Mouse (Mus musculus) heart, adult 2 months (tissue): Measurements from ENCODE around the gene Svs1. TPM values are rescaled to one million over a fixed set of nuclear protein-coding genes. Genes with fewer than 3 reads are reported as not detected.
"Not testable (repeated sequence)": the region's sequence is repeated elsewhere in the genome, so short reads cannot be mapped to it uniquely, and the experiment has no call there.

Experiments
- DNase-seq, 2 experiments: peaks; one replicate each; pipeline ENCODE4 v3.0.0; 2021
- H3K27ac ChIP-seq: fragments of 200-600 bp; 2 replicates; pipeline ENCODE4 v1.8.1; 2022
- H3K27me3 ChIP-seq: fragments of 200-500 bp; 2 replicates; pipeline ENCODE4 v1.6.1; 2012; ENCODE audit warnings: mild to moderate bottlenecking, low read length, inconsistent platforms, mixed read lengths; ENCODE audit not compliant: control insufficient read depth, insufficient read depth
- H3K36me3 ChIP-seq: fragments of 200-500 bp; 2 replicates; pipeline ENCODE4 v1.6.1; 2012; ENCODE audit warnings: low read length, inconsistent platforms; ENCODE audit not compliant: control insufficient read depth, insufficient read depth
- H3K4me1 ChIP-seq: fragments of 200-500 bp; 2 replicates; pipeline ENCODE4 v1.6.1; 2011; ENCODE audit warnings: low read length; ENCODE audit not compliant: control insufficient read depth, insufficient read depth
- H3K4me3 ChIP-seq: fragments of 200-600 bp; 2 replicates; pipeline ENCODE4 v1.8.1; 2022
- H3K79me2 ChIP-seq: fragments of 200-500 bp; replicated peaks from 2 replicates; pipeline ENCODE4 v1.6.1; 2012; ENCODE audit warnings: mild to moderate bottlenecking, inconsistent platforms, low read length, moderate library complexity, mixed read lengths; ENCODE audit not compliant: control insufficient read depth, insufficient read depth
- H3K9ac ChIP-seq: fragments of 200-500 bp; 2 replicates; pipeline ENCODE4 v1.6.1; 2012; ENCODE audit warnings: low read depth, mild to moderate bottlenecking, control low read depth, inconsistent platforms, low read length, mixed read lengths
- CTCF ChIP-seq: fragments of 200-600 bp; IDR thresholded peaks from 2 replicates; pipeline ENCODE4 v1.8.1; 2022; ENCODE audit warnings: antibody characterized with exemption, mild to moderate bottlenecking, moderate library complexity
- EP300 ChIP-seq: fragments of 200-500 bp; IDR thresholded peaks from 2 replicates; pipeline ENCODE4 v1.6.1; 2011; ENCODE audit warnings: low read depth, low read length, control low read depth; ENCODE audit not compliant: insufficient read depth
- POLR2A ChIP-seq: fragments of 200-500 bp; IDR thresholded peaks from 2 replicates; pipeline ENCODE4 v1.6.1; 2011; ENCODE audit warnings: mild to moderate bottlenecking, low read depth, low read length, control low read depth; ENCODE audit not compliant: insufficient read depth
- WGBS: fragments of 180-500 bp; shearing (Covaris S2); methylation state at CpG from one replicate; pipeline ENCODE4 v1.1.7; 2018; 5-methylcytosine and 5-hydroxymethylcytosine counted together
- intact Hi-C: fragments of 180-260 bp; cut with DNase I; formaldehyde crosslinking; loops from one replicate; pipeline ENCODE4 v1.15.1; 2025
- polyA plus RNA-seq: library from polyadenylated mRNA; depleted of rRNA; stranded (reverse); fragments of >200 nt; gene quantifications from 2 replicates; pipeline ENCODE4 v1.2.3, GENCODE M21; 2012
- total RNA-seq, 2 experiments: library from RNA; stranded (reverse); gene quantifications; 2 replicates each; pipeline ENCODE4 v1.2.3; 2021

Svs1 gene
- total and polyA plus RNA-seq, 3 experiments: not detected

DNA sequence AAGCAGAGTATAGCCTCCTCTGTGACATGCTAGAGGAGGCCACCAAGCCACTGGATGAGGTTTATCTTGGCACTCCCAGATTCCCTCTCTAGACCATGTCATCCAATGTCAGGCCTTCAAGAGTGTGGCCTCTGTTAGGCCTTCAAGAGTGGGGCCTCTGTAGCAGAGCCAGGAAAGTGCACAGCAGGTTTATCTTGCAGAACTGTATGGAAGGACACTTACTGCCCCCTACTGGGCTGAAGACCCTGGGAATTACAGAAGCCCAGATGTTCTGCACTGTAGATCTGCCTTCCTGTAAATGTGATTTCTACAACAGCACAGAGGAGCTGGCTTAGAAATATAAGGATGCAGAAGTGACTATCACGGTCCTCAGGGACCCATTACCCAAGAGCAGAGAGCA is 31.7 kb upstream of the Svs1 start:
- DNase-seq: peak; percentile 14 to 24

DNA sequence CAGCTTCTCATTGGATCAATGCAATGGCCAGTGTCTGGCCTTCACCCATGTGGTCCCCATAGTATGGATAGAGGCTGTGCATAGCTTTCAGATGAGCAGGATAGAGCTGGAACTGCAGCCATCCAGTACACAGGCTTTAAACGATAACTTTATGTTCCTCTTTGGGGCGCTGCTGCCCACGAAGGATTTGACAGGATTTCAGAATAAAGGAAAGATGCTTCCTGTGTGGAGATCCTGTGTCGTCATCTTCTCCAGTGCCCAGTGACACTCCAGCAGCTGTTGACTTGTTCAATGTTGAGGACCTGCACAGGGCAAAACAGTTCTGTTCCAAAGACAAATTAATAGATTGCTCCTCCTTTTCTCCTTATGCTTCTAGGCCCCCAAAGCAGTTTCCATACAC is 29.9 kb upstream of the Svs1 start:
- H3K4me1 ChIP-seq: no peaks in the 10 kb centered on the region
- H3K4me3 ChIP-seq: no peak overlapping the region
- no peaks in the 10 kb centered on the region for H3K36me3 ChIP-seq
- TF ChIP-seq CTCF: no peak
- TF ChIP-seq POLR2A: no peak
- no peak for TF ChIP-seq EP300
- no peaks in the 10 kb centered on the region for H3K79me2 ChIP-seq
- no peak overlapping the region for H3K27ac ChIP-seq
- intact Hi-C loops: no loop called here
- no peak overlapping the region for H3K9ac ChIP-seq
- H3K27me3 ChIP-seq: no peaks in the 10 kb centered on the region
- 65% methylated on average over 4 of the region's 4 CpGs for WGBS
- DNase-seq: peak in 1 of 2 experiments; percentile 5

More for the DNA sequence above, 31.7 kb upstream of the Svs1 start:
- no peak overlapping the region for H3K27ac ChIP-seq
- H3K79me2 ChIP-seq: no peaks in the 10 kb centered on the region
- 44% methylated on average over 1 of the region's 1 CpGs for WGBS
- intact Hi-C loops: loop anchor here (1.0 to 5.0 kb wide), 2 partner anchors 93 to 137 kb away; no protein-coding TSS in a partner anchor
- H3K36me3 ChIP-seq: no peaks in the 10 kb centered on the region
- H3K9ac ChIP-seq: no peak overlapping the region
- TF ChIP-seq CTCF (peak; percentile 69), POLR2A (no peak)
- H3K4me3 ChIP-seq: no peak overlapping the region
- no peaks in the 10 kb centered on the region for H3K27me3 ChIP-seq
- no peaks in the 10 kb centered on the region for H3K4me1 ChIP-seq

DNA sequence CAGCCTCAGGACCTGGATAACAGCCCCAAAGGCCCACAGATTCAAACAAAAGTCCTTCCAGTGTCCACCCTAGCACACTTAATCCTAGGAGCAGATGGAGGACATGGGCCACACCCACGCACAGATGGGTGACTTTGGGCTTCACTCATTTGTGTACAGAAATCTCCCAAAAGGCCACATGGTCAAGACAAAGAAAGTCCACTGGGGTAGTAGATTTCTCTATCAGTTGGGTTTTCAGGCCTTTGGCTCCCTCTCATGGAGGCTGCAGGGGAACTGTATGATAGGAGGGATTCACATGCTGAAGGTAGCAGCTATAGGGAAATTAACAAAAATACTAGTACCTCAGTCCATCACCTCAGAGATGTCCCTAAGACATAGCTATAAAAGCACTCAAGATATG is 28.6 kb upstream of the Svs1 start:
- TF ChIP-seq CTCF (peak; percentile 44), EP300 (no peak)

DNA sequence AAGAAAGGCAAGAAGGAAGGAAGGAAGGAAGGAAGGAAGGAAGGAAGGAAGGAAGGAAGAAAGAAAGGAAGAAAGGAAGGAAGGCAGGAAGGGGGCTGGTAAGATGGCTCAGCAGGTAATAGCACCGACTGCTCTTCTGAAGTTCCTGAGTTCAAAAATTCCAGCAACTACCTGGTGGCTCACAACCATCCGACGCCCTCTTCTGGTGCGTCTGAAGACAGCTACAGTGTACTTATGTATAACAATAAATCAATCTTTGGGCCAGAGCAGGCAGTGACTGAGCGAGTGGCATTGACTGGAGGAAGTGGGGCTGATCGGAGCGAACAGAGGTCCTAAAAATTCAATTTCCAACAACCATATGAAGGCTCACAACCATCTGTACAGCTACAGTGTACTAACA is 27.5 kb upstream of the Svs1 start:
- H3K79me2 ChIP-seq, intact Hi-C loops, H3K27ac ChIP-seq, H3K4me3 ChIP-seq, H3K9ac ChIP-seq, H3K36me3 ChIP-seq, H3K27me3 ChIP-seq, H3K4me1 ChIP-seq: not testable (repeated sequence)
- DNase-seq: peak in 1 of 2 experiments; percentile 3
- TF ChIP-seq CTCF: peak; percentile 41
- WGBS: 38% methylated on average over 7 of the region's 7 CpGs

More for the DNA sequence above, 28.6 kb upstream of the Svs1 start:
- WGBS: 71% methylated on average over 1 of the region's 1 CpGs
- intact Hi-C loops: no loop called here
- no peaks in the 10 kb centered on the region for H3K79me2 ChIP-seq
- no peak overlapping the region for H3K27ac ChIP-seq
- no peak overlapping the region for H3K9ac ChIP-seq
- H3K4me3 ChIP-seq: no peak overlapping the region
- no peaks in the 10 kb centered on the region for H3K4me1 ChIP-seq
- H3K36me3 ChIP-seq: no peaks in the 10 kb centered on the region
- no peaks in the 10 kb centered on the region for H3K27me3 ChIP-seq
- peak in 1 of 2 experiments; percentile 8 for DNase-seq

DNA sequence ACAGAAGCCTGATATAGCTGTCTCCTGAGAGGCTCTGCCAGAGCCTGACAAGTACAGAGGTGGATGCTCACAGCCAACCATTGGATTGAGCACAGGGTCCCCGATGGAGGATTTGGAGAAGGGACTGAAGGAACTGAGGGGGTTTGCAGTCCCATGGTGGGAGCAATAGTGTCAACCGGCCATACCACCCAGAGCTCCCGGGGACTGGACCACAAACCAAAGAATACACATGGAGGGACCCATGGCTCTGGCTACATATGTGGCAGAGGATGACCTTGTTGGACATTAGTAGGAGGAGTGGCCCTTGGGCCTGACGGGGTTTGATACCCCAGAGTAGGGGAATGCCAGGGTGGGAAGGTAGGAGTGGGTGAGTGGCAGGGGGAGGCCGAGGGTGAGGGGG is 20.0 kb upstream of the Svs1 start:
- WGBS: 76% methylated on average over 5 of the region's 5 CpGs
- H3K4me1 ChIP-seq, H3K9ac ChIP-seq, H3K79me2 ChIP-seq, H3K4me3 ChIP-seq, H3K27ac ChIP-seq, intact Hi-C loops, H3K36me3 ChIP-seq, H3K27me3 ChIP-seq: not testable (repeated sequence)
- peak in 1 of 2 experiments; percentile 5 for DNase-seq

DNA sequence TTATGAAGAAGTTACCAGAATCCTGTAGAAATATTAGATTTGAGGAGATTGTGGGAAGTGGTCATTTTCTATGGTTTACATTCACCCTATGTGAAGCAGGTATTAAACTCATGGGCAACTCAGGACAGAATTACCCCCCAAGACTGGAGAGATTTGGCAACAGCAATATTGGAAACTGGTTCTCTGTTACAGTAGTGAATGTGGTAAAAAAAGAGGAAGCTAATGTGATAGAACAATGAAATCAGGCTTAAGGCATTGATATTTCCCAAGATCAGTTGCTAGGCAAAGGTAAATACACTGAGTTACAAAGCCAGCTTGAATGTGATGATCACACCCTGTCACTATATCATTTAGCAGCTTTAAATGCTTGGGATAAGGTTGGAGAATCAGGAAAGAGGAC is 18.8 kb upstream of the Svs1 start:
- H3K36me3 ChIP-seq: no peaks in the 10 kb centered on the region
- H3K27ac ChIP-seq: no peak overlapping the region
- H3K4me1 ChIP-seq: no peaks in the 10 kb centered on the region
- TF ChIP-seq POLR2A (no peak), EP300 (no peak), CTCF (no peak)
- no peaks in the 10 kb centered on the region; the same call in 1 of the 2 replicates for H3K27me3 ChIP-seq
- intact Hi-C loops: no loop called here
- no peak overlapping the region for H3K4me3 ChIP-seq
- H3K79me2 ChIP-seq: no peaks in the 10 kb centered on the region
- DNase-seq: no peak
- H3K9ac ChIP-seq: no peak overlapping the region

DNA sequence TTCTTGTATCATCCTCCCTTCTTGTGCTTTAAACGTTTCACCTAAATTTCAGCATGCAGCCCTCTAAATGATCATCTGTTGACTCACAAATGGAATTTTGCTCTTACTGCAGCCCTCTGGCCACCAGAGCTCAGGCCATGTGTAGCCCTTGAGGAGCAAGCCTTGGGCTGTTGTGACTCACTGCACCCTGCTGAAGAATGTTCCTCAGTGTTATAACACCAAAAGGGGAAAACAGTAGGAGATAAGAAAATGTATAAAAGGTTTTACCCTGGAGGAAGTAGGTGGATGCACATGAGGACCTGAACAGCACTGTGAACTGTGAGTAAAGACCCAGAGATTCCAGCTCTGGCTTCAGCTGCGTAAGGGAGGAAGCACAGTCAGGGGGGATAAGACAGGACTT is 12.0 kb upstream of the Svs1 start, which contains the start of gene Doxl2:
Gene Doxl2, plus strand, starts transcription at position 301 of the 400 bp plus-strand sequence.
- TF ChIP-seq CTCF: no peak
- no peak for TF ChIP-seq POLR2A
- no peak for TF ChIP-seq EP300
- DNase-seq: no peak
- Histone ChIP-seq H3K36me3 (no peaks in the 10 kb centered on the region), H3K9ac (no peak within 1 kb of the TSS), H3K79me2 (no peaks in the 10 kb centered on the region), H3K4me3 (no peak within 1 kb of the TSS), H3K4me1 (no peaks in the 10 kb centered on the region), H3K27ac (no peak within 1 kb of the TSS), H3K27me3 (no peaks in the 10 kb centered on the region)
- WGBS: 62% methylated on average over 2 of the region's 2 CpGs
- intact Hi-C loops: no loop called here
